Mouse (Mus musculus): ENCODE results near the gene Dnajb5. TPM values are rescaled to one million over a fixed set of nuclear protein-coding genes. Genes with fewer than 3 reads are reported as not detected.

Gene Dnajb5
- polyA plus RNA-seq (2012), result 0.01 TPM in 1 of 2 replicates, not detected in the other

- TF ChIP-seq TAL1 (IDR thresholded peaks at IDR 0.05; ENCODE audit: low read length) (no peak), GATA1 (IDR thresholded peaks at IDR 0.05; ENCODE audit: low read length) (no peak)
- Histone ChIP-seq H3K4me1 (ENCODE audit: control insufficient read depth) (peaks cover 12% of the 10 kb centered on the region), H3K36me3 (ENCODE audit: control insufficient read depth) (no peaks in the 10 kb centered on the region)
Measured at GRCm38 (mm10) chr4:42949676-42950051, at the start of gene Dnajb5. Gene Dnajb5, plus strand, starts transcription at chr4:42949814.

GRCm38 (mm10) chr4:42900878-42901277 lies 48.7 kb upstream of the Dnajb5 start:
- no peak for TF ChIP-seq TAL1 (IDR thresholded peaks at IDR 0.05; ENCODE audit: low read length)
- TF ChIP-seq GATA1 (IDR thresholded peaks at IDR 0.05; ENCODE audit: low read length), result no peak
- Histone ChIP-seq H3K9me3 (ENCODE audit: control insufficient read depth, low read length) (no peaks in the 10 kb centered on the region), H3K4me3 (replicated peaks) (no peak overlapping the region), H3K27me3 (ENCODE audit: control insufficient read depth) (no peaks in the 10 kb centered on the region), H3K36me3 (ENCODE audit: control insufficient read depth) (no peaks in the 10 kb centered on the region), H3K4me1 (ENCODE audit: control insufficient read depth) (no peaks in the 10 kb centered on the region)

More at GRCm38 (mm10) chr4:42949676-42950051, at the start of gene Dnajb5:
- Histone ChIP-seq H3K9me3 (ENCODE audit: control insufficient read depth, low read length) (no peaks in the 10 kb centered on the region), H3K4me3 (replicated peaks) (peak within 1 kb of the TSS; percentile 59), H3K27me3 (ENCODE audit: control insufficient read depth) (peaks cover 51% of the 10 kb centered on the region)

GRCm38 (mm10) chr4:42902174-42902573 lies 47.4 kb upstream of the Dnajb5 start:
- Histone ChIP-seq H3K4me3 (replicated peaks) (no peak overlapping the region), H3K36me3 (ENCODE audit: control insufficient read depth) (no peaks in the 10 kb centered on the region), H3K27me3 (ENCODE audit: control insufficient read depth) (no peaks in the 10 kb centered on the region), H3K9me3 (ENCODE audit: control insufficient read depth, low read length) (no peaks in the 10 kb centered on the region), H3K4me1 (ENCODE audit: control insufficient read depth) (no peaks in the 10 kb centered on the region)
- no peak for TF ChIP-seq TAL1 (IDR thresholded peaks at IDR 0.05; ENCODE audit: low read length)
- no peak for TF ChIP-seq GATA1 (IDR thresholded peaks at IDR 0.05; ENCODE audit: low read length)

DNA sequence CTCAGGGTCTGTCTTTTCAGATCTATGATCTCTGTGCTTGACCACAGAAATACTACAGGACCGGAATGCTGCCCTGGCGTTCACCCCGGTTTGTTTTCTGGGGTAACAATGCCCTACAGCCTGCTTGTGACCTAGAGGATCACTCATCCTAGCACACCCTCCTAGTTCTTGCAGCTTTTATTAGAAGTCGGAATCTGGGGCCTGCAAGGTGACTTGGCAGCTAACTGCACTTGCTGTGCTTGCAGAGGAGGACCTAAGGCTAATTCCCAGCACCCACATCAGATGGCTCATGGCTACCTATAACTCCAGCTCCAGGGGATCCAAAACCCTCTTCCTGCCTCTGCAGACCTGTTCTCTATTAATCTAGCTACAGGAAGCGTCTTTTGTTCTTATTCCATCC lies 46.9 kb upstream of the Dnajb5 start:
- Histone ChIP-seq H3K4me3 (replicated peaks) (no peak overlapping the region), H3K36me3 (ENCODE audit: control insufficient read depth) (no peaks in the 10 kb centered on the region), H3K4me1 (ENCODE audit: control insufficient read depth) (no peaks in the 10 kb centered on the region), H3K27me3 (ENCODE audit: control insufficient read depth) (no peaks in the 10 kb centered on the region), H3K9me3 (ENCODE audit: control insufficient read depth, low read length) (no peaks in the 10 kb centered on the region)
- TF ChIP-seq TAL1 (IDR thresholded peaks at IDR 0.05; ENCODE audit: low read length) (no peak), GATA1 (IDR thresholded peaks at IDR 0.05; ENCODE audit: low read length) (no peak)

- no peak for TF ChIP-seq TAL1 (IDR thresholded peaks at IDR 0.05; ENCODE audit: low read length)
- TF ChIP-seq GATA1 (IDR thresholded peaks at IDR 0.05; ENCODE audit: low read length), result no peak
- H3K4me1 ChIP-seq (ENCODE audit: control insufficient read depth), result no peaks in the 10 kb centered on the region
- no peak overlapping the region for H3K4me3 ChIP-seq (replicated peaks)
- no peaks in the 10 kb centered on the region for H3K9me3 ChIP-seq (ENCODE audit: control insufficient read depth, low read length)
- H3K27me3 ChIP-seq (ENCODE audit: control insufficient read depth), result no peaks in the 10 kb centered on the region
- no peaks in the 10 kb centered on the region for H3K36me3 ChIP-seq (ENCODE audit: control insufficient read depth)
Measured at GRCm38 (mm10) chr4:42903942-42904341, 45.7 kb upstream of the Dnajb5 start.

DNA sequence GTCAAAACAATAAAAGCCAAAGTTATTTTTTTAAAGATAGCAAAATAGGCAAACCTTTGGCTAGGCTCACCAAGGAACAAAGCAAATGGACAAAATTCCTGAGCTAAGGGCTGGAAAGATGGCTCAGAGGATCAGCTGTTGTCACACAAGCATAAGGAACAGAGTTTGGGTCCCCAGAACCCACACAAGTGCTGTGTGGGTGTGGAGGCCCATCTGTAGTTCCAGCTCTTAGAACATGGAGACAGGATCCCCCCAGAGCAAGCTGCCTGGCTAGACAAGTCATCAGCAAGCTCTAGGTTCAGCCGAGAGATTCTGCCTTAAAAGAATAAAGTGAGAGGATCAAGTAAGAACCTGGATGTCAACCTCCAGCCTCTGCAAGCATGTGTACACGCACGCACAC lies 45.1 kb upstream of the Dnajb5 start:
- no peak for TF ChIP-seq GATA1 (IDR thresholded peaks at IDR 0.05; ENCODE audit: low read length)
- no peak for TF ChIP-seq TAL1 (IDR thresholded peaks at IDR 0.05; ENCODE audit: low read length)
- Histone ChIP-seq H3K36me3 (ENCODE audit: control insufficient read depth) (no peaks in the 10 kb centered on the region), H3K9me3 (ENCODE audit: control insufficient read depth, low read length) (no peaks in the 10 kb centered on the region), H3K4me1 (ENCODE audit: control insufficient read depth) (no peaks in the 10 kb centered on the region), H3K27me3 (ENCODE audit: control insufficient read depth) (no peaks in the 10 kb centered on the region), H3K4me3 (replicated peaks) (no peak overlapping the region)

DNA sequence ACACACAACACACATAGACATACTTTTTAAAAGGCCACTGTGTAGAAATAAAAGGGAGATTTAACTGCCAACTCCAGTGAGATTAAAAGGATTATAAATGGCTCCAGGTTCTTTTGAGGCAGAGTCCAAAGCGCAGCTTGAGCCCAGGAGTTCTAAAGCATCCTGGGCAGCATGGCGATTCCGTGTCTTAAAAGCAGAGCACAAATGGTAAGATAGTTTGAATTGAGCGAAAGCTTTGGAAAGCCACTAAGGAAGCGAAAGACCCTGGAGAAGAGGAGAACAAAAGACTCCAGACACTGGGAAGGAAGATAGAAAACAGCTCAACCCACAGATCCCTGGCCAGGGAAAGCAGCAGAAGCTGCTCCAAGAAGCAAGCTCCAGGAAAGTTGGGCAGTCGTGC lies 44.6 kb upstream of the Dnajb5 start:
- no peaks in the 10 kb centered on the region for H3K9me3 ChIP-seq (ENCODE audit: control insufficient read depth, low read length)
- no peak for TF ChIP-seq GATA1 (IDR thresholded peaks at IDR 0.05; ENCODE audit: low read length)
- no peak for TF ChIP-seq TAL1 (IDR thresholded peaks at IDR 0.05; ENCODE audit: low read length)
- no peak overlapping the region for H3K4me3 ChIP-seq (replicated peaks)
- no peaks in the 10 kb centered on the region for H3K36me3 ChIP-seq (ENCODE audit: control insufficient read depth)
- no peaks in the 10 kb centered on the region for H3K4me1 ChIP-seq (ENCODE audit: control insufficient read depth)
- no peaks in the 10 kb centered on the region for H3K27me3 ChIP-seq (ENCODE audit: control insufficient read depth)

- Histone ChIP-seq H3K27me3 (ENCODE audit: control insufficient read depth) (peaks cover 44% of the 10 kb centered on the region), H3K4me3 (replicated peaks) (no peak overlapping the region), H3K9me3 (ENCODE audit: control insufficient read depth, low read length) (no peaks in the 10 kb centered on the region), H3K4me1 (ENCODE audit: control insufficient read depth) (peaks cover 2% of the 10 kb centered on the region; the same call in 1 of the 2 replicates), H3K36me3 (ENCODE audit: control insufficient read depth) (no peaks in the 10 kb centered on the region)
- TF ChIP-seq TAL1 (IDR thresholded peaks at IDR 0.05; ENCODE audit: low read length) (no peak), GATA1 (IDR thresholded peaks at IDR 0.05; ENCODE audit: low read length) (no peak)
Measured at GRCm38 (mm10) chr4:42913391-42913790, 36.2 kb upstream of the Dnajb5 start.

DNA sequence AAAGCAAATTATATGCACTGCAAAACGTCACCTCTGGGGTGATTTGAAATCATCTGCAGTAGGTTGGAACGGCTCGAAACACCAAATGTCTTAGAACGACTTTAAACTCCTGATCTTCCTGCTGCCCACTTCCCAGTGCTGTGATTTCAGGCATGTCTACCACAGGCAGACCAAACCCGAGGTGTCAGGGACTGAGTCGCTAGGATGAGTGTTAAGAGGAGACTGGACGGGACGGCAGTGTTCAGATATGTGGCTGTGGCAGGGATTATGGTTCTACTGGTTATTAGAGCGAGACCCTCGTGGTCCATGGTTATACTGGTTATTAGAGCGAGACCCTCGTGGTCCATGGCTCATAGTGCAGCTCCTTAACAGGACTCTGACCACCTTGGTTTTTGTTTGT lies 34.3 kb upstream of the Dnajb5 start:
- Histone ChIP-seq H3K4me1 (ENCODE audit: control insufficient read depth) (peaks cover 2% of the 10 kb centered on the region; the same call in 1 of the 2 replicates), H3K9me3 (ENCODE audit: control insufficient read depth, low read length) (no peaks in the 10 kb centered on the region), H3K4me3 (replicated peaks) (no peak overlapping the region), H3K36me3 (ENCODE audit: control insufficient read depth) (no peaks in the 10 kb centered on the region), H3K27me3 (ENCODE audit: control insufficient read depth) (peaks cover 52% of the 10 kb centered on the region)
- TF ChIP-seq TAL1 (IDR thresholded peaks at IDR 0.05; ENCODE audit: low read length) (no peak), GATA1 (IDR thresholded peaks at IDR 0.05; ENCODE audit: low read length) (no peak)

DNA sequence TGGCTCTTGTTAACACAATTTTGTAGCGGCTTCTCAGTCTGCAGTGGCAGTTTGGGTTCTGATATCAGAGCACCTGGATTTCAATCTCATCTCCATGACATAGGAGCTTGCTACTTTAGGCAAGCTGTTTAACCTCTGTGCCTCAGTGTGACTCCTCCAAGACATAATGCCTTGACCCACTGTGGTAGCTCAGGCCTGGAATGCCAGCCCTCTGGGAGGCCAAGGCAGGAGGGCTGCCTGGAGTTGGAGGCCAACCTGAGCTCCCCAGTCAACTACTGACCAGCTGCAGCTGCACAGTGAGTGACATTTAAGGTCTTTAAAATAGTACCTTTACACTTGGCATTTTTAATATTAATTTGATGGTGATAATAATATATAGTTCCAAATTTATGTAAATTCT lies 33.6 kb upstream of the Dnajb5 start:
- TF ChIP-seq GATA1 (IDR thresholded peaks at IDR 0.05; ENCODE audit: low read length), result no peak
- TF ChIP-seq TAL1 (IDR thresholded peaks at IDR 0.05; ENCODE audit: low read length), result no peak
- Histone ChIP-seq H3K4me1 (ENCODE audit: control insufficient read depth) (peaks cover 2% of the 10 kb centered on the region; the same call in 1 of the 2 replicates), H3K27me3 (ENCODE audit: control insufficient read depth) (peaks cover 55% of the 10 kb centered on the region), H3K36me3 (ENCODE audit: control insufficient read depth) (no peaks in the 10 kb centered on the region), H3K9me3 (ENCODE audit: control insufficient read depth, low read length) (no peaks in the 10 kb centered on the region), H3K4me3 (replicated peaks) (no peak overlapping the region)

All from erythroblast, embryonic 14.5 days (primary cell).